Mouse (Mus musculus) liver, embryonic 13.5 days (tissue): ENCODE results near the gene Trim23. TPM values are rescaled to one million over a fixed set of nuclear protein-coding genes. Genes with fewer than 3 reads are reported as not detected.
A peak's percentile ranks its signal among the peaks of the same experiment; 100 is the strongest.
"Not testable (repeated sequence)": the region's sequence is repeated elsewhere in the genome, so short reads cannot be mapped to it uniquely, and the experiment has no call there.

Source experiments
- ATAC-seq: fragments of 200-750 bp; cut with Nextera tagmentation; 2 replicates; pipeline ENCODE4 v1.8.0; 2017; ENCODE audit warnings: low read depth, mild to moderate bottlenecking, moderate number of reproducible peaks, moderate library complexity
- DNase-seq: peaks from one replicate; pipeline ENCODE4 v3.0.0; 2022
- H3K27ac ChIP-seq: fragments of 300-500 bp; sonication (generic); 2 replicates; pipeline ENCODE4 v1.5.1; 2015; ENCODE audit warnings: moderate library complexity, mild to moderate bottlenecking, inconsistent platforms
- H3K27me3 ChIP-seq: fragments of 300-500 bp; sonication (generic); 2 replicates; pipeline ENCODE4 v1.6.1; 2015; ENCODE audit warnings: mild to moderate bottlenecking, inconsistent platforms
- H3K36me3 ChIP-seq: fragments of 300-500 bp; sonication (generic); 2 replicates; pipeline ENCODE4 v1.6.1; 2015; ENCODE audit warnings: mild to moderate bottlenecking, inconsistent platforms
- H3K4me1 ChIP-seq: fragments of 300-500 bp; sonication (generic); replicated peaks from 2 replicates; pipeline ENCODE4 v1.6.1; 2015; ENCODE audit warnings: inconsistent platforms
- H3K4me2 ChIP-seq: fragments of 300-500 bp; sonication (generic); 2 replicates; pipeline ENCODE4 v1.6.1; 2015; ENCODE audit warnings: inconsistent platforms, mild to moderate bottlenecking, moderate library complexity
- H3K4me3 ChIP-seq: fragments of 300-500 bp; sonication (generic); replicated peaks from 2 replicates; pipeline ENCODE4 v1.5.1; 2015; ENCODE audit warnings: mild to moderate bottlenecking, inconsistent platforms
- H3K9ac ChIP-seq: fragments of 300-500 bp; sonication (generic); 2 replicates; pipeline ENCODE4 v1.6.1; 2015; ENCODE audit warnings: mild to moderate bottlenecking, inconsistent platforms
- H3K9me3 ChIP-seq: fragments of 300-500 bp; sonication (generic); replicated peaks from 2 replicates; pipeline ENCODE4 v1.6.1; 2016; ENCODE audit warnings: inconsistent platforms
- WGBS: fragments of 180-500 bp; shearing (Covaris S2); methylation state at CpG from one replicate; pipeline ENCODE4 v1.1.7; 2015; ENCODE audit not compliant: insufficient replicate concordance; 5-methylcytosine and 5-hydroxymethylcytosine counted together
- polyA plus RNA-seq: library from polyadenylated mRNA; unstranded; fragments of >200 nt; fragmentation: Nextera tagmentation; extraction: Ambion mirVana; gene quantifications from 2 replicates; pipeline ENCODE4 v1.2.1, GENCODE M21; 2015

Trim23 gene
- polyA plus RNA-seq, 1 experiment from 2014 or later: 8.3 TPM

GRCm38 (mm10) chr13:104176874-104177273, 1.7 kb upstream of the Trim23 start:
- H3K27me3 ChIP-seq: no peaks in the 10 kb centered on the region
- H3K4me1 ChIP-seq: peaks cover 38% of the 10 kb centered on the region
- H3K4me2 ChIP-seq: peak overlapping the region; percentile 83
- DNase-seq: no peak
- H3K9ac ChIP-seq: peak overlapping the region; percentile 72
- peak overlapping the region; percentile 86 for H3K4me3 ChIP-seq
- H3K36me3 ChIP-seq: peaks cover 11% of the 10 kb centered on the region; the same call in 1 of the 2 replicates
- H3K9me3 ChIP-seq: no peaks in the 10 kb centered on the region
- 25% methylated on average over 3 of the region's 3 CpGs for WGBS
- H3K27ac ChIP-seq: 0 out of 2 replicates have a peak overlapping the region, but pooled peaks have one; percentile 26
- ATAC-seq: no peak

- no peak for DNase-seq
- Histone ChIP-seq H3K4me2 (peak within 1 kb of the TSS; percentile 83), H3K9me3 (no peaks in the 10 kb centered on the region), H3K4me1 (peaks cover 29% of the 10 kb centered on the region), H3K9ac (peak within 1 kb of the TSS; percentile 90), H3K4me3 (peak within 1 kb of the TSS; percentile 86), H3K27ac (peak within 1 kb of the TSS; percentile 92), H3K27me3 (no peaks in the 10 kb centered on the region), H3K36me3 (peaks cover 15% of the 10 kb centered on the region)
- peak; percentile 85 for ATAC-seq
- under 1% methylated on average over 32 of the region's 32 CpGs for WGBS
These were observed 574 bp upstream of the Trim23 start, which contains the start of gene Trappc13 for GRCm38 (mm10) chr13:104177796-104178649. Gene Trappc13 (minus strand): TSS chr13:104178469.

DNA sequence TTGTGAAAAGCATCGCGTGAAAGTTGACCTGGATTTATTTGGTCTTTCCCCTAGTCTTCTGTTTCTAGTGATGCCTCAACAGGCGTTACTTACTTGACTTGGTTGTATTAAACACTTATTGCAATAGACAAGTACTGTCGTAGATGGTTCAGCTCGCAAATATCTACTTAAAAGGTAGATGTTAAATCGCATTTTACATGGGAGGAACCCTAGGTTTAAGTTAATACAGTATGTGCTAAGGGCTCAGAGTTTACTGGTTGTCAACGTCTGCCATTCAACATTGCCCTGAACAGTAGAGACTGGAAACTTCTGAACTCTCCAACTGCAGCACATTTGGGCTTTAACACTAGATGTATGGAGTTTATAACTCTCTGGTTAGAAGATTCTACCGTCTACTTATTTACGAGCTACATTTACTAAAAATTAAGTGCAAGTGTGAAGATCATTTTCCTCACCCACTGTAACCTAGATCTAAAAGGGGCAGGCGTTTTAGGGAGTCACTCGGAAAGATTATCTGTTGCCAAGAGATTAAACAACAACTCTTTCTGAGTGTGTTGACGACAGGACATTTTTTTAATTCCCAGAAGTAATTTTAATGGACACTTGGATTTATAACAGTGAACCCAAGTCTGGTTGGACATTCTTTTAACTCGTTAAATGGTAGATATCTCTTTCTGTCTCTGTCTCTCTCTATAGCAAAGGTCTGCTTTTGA, 735 bp downstream of the Trim23 start:
- Histone ChIP-seq H3K36me3 (peaks cover 21% of the 10 kb centered on the region), H3K27me3 (no peaks in the 10 kb centered on the region), H3K4me3 (peak overlapping the region; percentile 86), H3K9ac (peak overlapping the region; percentile 90), H3K27ac (peak overlapping the region; percentile 92), H3K4me2 (peak overlapping the region; percentile 73), H3K9me3 (no peaks in the 10 kb centered on the region), H3K4me1 (peaks cover 24% of the 10 kb centered on the region)
- WGBS: 6% methylated on average over 13 of the region's 13 CpGs
- DNase-seq (peak; percentile 23), ATAC-seq (no peak)

DNA sequence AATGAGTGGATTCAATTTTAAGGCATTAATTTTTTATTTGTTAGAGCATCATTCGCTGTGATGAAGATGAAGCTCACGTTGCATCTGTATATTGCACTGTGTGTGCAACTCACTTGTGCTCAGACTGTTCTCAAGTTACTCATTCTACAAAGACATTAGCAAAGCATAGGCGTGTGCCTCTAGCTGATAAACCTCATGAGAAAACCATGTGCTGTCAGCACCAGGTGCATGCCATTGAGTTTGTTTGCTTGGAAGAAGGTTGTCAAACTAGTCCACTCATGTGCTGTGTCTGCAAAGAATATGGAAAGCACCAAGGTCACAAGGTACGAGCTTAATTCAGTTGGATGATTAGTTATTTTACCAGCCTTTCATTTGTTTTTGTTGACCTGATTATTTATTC, 8.8 kb downstream of the Trim23 start:
- H3K4me2 ChIP-seq: no peak overlapping the region
- H3K36me3 ChIP-seq: peaks cover 52% of the 10 kb centered on the region
- DNase-seq (no peak), ATAC-seq (no peak)
- no peaks in the 10 kb centered on the region for H3K9me3 ChIP-seq
- H3K4me3 ChIP-seq: no peak overlapping the region
- no peaks in the 10 kb centered on the region for H3K4me1 ChIP-seq
- H3K27me3 ChIP-seq: no peaks in the 10 kb centered on the region
- H3K27ac ChIP-seq: no peak overlapping the region
- no peak overlapping the region for H3K9ac ChIP-seq
- WGBS: 78% methylated on average over 4 of the region's 4 CpGs

DNA sequence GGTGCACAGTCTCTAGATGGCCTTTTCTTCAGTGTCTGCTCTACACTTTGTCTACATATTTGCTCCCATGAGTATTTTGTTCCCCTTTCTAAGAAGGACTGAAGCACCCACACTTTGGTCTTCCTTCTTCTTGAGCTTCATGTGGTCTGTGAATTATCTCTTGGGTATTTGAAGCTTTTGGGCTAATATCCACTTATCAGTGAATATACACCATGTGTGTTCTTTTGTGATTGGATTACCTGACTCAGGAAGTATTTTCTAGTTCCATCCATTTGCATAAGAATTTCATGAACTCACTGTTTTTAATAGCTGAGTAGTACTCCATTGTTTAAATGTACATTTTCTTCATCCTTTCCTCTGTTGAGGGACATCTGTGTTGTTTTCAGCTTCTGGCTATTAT, 17.3 kb downstream of the Trim23 start:
- H3K4me2 ChIP-seq, H3K27ac ChIP-seq, H3K4me1 ChIP-seq, ATAC-seq, H3K4me3 ChIP-seq, H3K9me3 ChIP-seq, DNase-seq, H3K27me3 ChIP-seq, H3K9ac ChIP-seq: not testable (repeated sequence)
- H3K36me3 ChIP-seq: peaks cover 31% of the 10 kb centered on the region

- no peak overlapping the region for H3K4me2 ChIP-seq
- 57% methylated on average over 1 of the region's 1 CpGs for WGBS
- H3K36me3 ChIP-seq: peaks cover 41% of the 10 kb centered on the region
- H3K27me3 ChIP-seq: no peaks in the 10 kb centered on the region
- no peak for DNase-seq
- H3K4me3 ChIP-seq: no peak overlapping the region
- no peak for ATAC-seq
- H3K9ac ChIP-seq: no peak overlapping the region
- no peaks in the 10 kb centered on the region for H3K9me3 ChIP-seq
- H3K4me1 ChIP-seq: no peaks in the 10 kb centered on the region
- no peak overlapping the region for H3K27ac ChIP-seq
These were observed 25.7 kb downstream of the Trim23 start for GRCm38 (mm10) chr13:104204313-104204712.

- ATAC-seq: no peak
- Histone ChIP-seq H3K4me3 (peak overlapping the region; percentile 79), H3K27me3 (no peaks in the 10 kb centered on the region), H3K9ac (peak overlapping the region; percentile 89), H3K36me3 (peaks cover 12% of the 10 kb centered on the region), H3K9me3 (no peaks in the 10 kb centered on the region), H3K4me1 (peaks cover 23% of the 10 kb centered on the region), H3K27ac (peak overlapping the region; percentile 97; the same call in 1 of the 2 replicates), H3K4me2 (peak overlapping the region; percentile 82)
- WGBS: 20% methylated on average over 3 of the region's 3 CpGs
- DNase-seq: no peak
These were observed 48.9 kb downstream of the Trim23 start for GRCm38 (mm10) chr13:104227478-104227877.

- under 1% methylated on average over 55 of the region's 55 CpGs for WGBS
- Histone ChIP-seq H3K27me3 (no peaks in the 10 kb centered on the region), H3K4me1 (peaks cover 23% of the 10 kb centered on the region), H3K4me2 (peak within 1 kb of the TSS; percentile 82), H3K9me3 (no peaks in the 10 kb centered on the region), H3K9ac (peak within 1 kb of the TSS; percentile 89), H3K4me3 (peak within 1 kb of the TSS; percentile 79), H3K36me3 (peaks cover 14% of the 10 kb centered on the region), H3K27ac (peak within 1 kb of the TSS; percentile 97)
- DNase-seq: peak; percentile 94
- peak; percentile 98 for ATAC-seq
These were observed 49.9 kb downstream of the Trim23 start, which contains the start of the genes Cenpk and Ppwd1 for GRCm38 (mm10) chr13:104228384-104229066. Gene Cenpk (plus strand): TSS chr13:104228611. Gene Ppwd1 (minus strand): TSS chr13:104228843.

DNA sequence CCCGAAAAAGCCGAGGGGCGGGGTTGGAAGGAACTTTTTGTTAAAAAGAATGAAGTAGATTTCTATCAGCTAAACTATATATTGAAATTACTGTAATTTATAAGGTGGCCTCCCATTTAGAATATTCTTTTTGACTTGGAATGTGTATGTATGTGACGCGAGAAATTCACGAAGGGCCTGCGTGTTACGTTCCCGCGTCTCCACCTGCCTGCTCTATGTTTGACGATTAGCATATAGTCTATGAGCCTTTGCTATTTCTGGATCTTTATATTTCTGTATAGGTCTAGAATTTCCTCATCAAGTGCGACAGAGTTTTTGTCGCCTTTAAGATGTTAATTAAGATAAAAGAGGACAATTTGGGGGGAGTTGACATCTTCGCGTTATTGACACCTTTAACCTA, 50.6 kb downstream of the Trim23 start:
- Histone ChIP-seq H3K9ac (peak overlapping the region; percentile 89), H3K4me2 (peak overlapping the region; percentile 76), H3K36me3 (peaks cover 14% of the 10 kb centered on the region), H3K4me1 (peaks cover 23% of the 10 kb centered on the region), H3K27ac (peak overlapping the region; percentile 97), H3K4me3 (peak overlapping the region; percentile 79), H3K9me3 (no peaks in the 10 kb centered on the region), H3K27me3 (no peaks in the 10 kb centered on the region)
- ATAC-seq (peak; percentile 41), DNase-seq (no peak)
- 7% methylated on average over 15 of the region's 15 CpGs for WGBS
